Mouse (Mus musculus) embryonic fibroblast, embryonic 13.5 days (primary cell): ENCODE data around the gene Ddx6.

Experiments used
- CTCF ChIP-seq: IDR thresholded peaks from 2 replicates; pipeline ENCODE4 v1.5.1; 2011; ENCODE audit warnings: mild to moderate bottlenecking, control low read depth, low read length, moderate library complexity, borderline replicate concordance; ENCODE audit not compliant: insufficient read depth
- POLR2A ChIP-seq: IDR thresholded peaks from 2 replicates; pipeline ENCODE4 v1.6.1; 2011; ENCODE audit warnings: low read depth, mild to moderate bottlenecking, control low read depth, low read length, moderate library complexity

DNA sequence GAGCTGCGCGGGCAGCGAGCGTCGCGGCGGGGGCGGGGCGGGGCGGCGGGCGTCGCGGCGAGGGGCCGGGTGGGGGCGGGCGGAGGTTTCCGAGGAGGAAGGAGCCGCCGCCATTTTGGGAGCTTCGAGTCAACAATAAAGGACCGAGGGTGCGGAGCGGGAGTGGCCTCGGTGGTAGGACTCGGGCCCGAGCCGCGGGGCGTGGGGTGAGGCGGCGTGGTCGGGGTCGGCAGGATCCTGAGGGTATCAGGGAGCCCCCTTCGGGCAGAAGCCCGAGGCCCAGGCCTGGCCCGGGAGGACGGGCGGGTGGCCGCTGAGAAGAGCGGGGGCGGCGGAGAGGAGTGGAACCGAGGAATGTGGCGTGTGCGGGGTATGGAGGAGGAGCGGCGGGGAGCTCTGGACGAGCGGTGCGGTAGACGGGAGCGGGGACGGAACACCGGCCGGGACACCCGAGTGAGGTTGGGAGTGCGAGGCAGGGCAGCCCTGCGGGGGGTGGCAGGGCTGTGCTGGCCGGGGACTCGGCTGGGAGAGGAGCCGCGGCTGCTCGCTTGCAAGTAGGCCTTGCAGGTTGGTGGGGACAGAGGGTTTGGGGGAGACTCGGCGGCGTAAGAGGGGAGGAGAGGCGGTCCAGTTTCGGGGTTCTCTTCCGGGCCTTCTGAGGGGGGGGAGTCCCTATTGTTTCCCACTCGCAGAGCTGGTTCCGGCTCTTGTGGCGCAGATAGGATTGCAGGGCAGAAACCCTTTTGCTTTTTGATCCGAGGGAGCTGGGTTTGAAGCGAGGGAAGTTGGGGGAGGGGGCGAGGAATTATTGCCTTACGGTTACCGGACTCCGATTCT, at the start of gene Ddx6:
- TF ChIP-seq CTCF (no peak), POLR2A (no peak; the same call in 1 of the 2 replicates)
